Mouse (Mus musculus): Measurements from ENCODE around the gene Rrp9.
"Not testable (repeated sequence)": the region's sequence is repeated elsewhere in the genome, so short reads cannot be mapped to it uniquely, and the experiment has no call there.

Rrp9 gene

DNA sequence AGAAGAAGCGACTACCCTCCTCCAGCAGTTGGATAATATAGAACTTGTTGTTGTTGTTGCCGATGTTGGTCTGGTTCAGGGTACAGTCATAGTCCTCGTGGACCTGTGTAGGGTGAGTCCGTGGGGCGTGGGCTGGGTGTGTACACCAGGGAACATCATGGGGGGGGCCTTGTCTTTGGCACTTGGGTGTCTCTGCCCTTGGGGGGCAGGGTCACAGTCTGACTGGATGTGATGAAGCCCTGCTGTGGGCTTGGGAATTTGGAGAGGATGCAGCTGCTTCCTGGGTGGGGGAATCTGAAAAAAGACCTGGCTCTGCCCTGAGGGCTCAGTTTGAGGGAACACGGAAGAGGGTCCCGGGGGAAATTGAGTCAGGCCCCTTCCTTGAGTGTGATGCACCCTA, 717 bp upstream of the Rrp9 start:
- DNase-seq (ENCODE audit: low spot score) = no peak

DNA sequence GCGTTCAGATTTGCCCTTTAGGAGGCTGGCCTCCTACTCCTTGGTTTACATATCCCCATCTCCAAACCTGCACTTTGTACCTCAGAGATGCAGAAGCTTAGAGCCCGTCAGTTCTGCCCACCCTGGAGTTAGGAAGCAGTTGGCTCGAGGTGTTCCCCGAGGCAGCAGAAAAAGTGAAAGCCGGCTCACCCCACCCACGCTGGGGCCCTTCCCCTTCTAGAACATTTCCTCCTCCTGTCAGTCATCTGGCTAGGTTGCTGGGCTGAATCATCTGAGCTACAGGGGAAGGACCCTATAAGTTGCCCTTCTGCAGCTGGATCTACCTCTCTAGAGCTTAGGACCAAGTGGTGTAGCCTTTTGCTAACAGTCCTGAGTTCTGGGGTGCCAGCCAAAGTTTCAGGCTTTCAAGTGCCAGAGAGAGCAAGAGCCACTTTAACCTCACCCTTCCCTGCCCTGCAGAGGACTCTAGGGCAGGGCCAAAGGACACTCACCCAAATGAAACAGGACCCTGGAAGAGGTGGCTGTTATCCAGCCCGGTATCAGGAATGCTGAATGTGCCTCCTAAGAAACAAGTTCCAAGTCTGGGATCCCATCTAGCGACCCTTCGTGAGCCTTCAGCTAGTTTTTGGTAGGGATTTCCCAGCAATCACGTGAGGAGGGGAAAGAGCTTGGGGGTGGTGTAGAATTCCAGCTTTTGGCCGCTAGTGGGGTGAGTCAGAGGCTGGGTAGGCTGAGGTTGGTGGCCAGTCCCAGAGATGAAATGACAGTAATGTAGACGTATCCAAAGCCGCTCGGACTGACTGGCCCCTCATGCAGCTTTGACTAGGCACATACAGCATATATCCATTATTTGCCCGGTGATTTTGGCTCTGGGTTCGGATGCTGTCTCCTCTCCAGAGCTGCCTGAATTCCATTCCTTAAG, 500 bp downstream of the Rrp9 start:
- no peak for DNase-seq (ENCODE audit: low spot score)

DNA sequence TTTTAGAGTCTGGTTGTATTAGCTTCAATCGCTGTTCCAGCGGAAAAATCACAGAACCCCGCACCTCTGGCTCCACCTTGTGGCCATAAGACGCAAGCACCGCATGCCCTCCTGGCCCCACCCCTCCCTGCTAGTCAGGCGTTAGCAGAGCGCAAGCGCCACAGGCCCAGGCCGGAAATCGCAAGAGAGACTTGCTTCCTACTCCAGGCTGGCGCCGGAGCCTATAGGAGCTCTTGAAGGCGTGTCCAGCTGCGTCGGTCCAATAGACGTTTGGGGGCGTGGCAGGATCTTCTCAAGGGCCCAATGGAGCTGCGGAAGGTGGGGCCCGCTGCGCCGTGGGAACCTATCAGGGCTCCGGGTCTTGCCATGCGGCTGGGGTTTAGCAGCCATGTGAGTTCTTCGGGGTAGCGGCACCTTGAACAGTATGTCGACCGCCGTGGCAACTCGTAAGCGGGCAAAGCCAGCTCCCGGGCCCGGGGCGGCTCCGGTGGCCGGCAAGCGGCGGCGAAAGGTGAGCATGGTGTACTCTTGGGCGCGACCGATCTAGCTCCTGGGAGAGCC, 1.2 kb downstream of the Rrp9 start, which contains the start of gene Parp3:
Gene Parp3 (minus strand): TSS at position 26 of the 561 bp plus-strand sequence.
- peak; percentile 99 for DNase-seq (ENCODE audit: low spot score)

DNA sequence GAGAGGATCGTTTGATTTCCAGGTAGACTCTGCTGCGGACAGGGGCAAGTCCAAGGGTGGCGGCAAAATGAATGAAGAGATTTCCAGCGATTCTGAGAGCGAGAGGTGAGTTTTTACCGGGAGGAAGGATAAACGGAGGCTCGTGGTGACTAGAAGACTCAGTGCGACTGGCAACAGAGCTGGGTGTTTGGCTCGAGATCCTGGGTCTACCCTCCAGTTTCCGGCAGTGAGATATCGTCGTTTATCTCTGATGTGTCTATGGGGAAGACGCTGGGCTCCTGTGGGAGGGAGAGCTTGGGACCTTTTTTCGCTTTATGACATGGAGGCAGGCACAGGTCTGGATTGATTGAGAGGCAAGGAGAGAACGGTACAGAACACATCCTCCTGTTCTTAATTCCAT, 1.9 kb downstream of the Rrp9 start:
- DNase-seq (ENCODE audit: low spot score) = no peak

DNA sequence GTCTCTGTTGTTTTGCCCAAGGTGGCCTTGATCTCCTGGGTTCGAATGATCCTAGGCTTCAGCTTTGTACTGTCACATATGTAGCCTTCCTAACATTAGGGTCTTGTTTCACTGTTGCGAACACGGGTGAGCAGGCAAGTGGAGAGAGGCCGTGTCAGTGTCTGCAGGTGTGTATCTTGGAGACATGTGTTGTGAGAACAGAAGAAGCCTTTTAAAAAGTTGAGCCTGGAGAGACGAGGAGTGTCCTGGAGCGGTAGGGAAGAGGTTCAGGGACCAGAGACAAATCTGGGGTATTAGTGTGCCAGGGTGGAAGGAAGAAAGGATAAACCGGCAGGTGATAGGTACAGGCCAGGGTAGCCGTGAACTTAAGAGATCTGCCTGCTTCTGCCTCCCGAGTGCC, 2.3 kb downstream of the Rrp9 start:
- DNase-seq (ENCODE audit: low spot score) = no peak

DNA sequence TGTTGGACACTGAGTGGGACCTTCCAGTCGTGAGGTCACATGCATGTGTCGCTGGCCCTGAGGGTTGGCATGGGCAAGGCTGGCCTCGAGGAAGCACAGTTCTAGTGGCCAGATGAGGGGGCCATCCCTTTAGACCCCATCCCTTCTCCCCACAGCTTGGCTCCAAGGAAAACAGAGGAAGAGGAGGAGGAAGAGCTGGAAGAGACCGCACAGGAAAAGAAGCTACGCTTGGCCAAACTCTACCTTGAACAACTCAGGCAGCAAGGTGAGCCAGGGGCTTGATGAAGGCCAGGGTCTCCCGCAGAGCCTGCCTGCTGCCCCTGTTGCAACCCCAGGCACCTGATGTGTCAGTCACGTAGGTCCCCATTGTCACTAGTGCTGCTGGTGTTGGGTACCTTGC, 4.8 kb downstream of the Rrp9 start:
- no peak for DNase-seq (ENCODE audit: low spot score)

DNA sequence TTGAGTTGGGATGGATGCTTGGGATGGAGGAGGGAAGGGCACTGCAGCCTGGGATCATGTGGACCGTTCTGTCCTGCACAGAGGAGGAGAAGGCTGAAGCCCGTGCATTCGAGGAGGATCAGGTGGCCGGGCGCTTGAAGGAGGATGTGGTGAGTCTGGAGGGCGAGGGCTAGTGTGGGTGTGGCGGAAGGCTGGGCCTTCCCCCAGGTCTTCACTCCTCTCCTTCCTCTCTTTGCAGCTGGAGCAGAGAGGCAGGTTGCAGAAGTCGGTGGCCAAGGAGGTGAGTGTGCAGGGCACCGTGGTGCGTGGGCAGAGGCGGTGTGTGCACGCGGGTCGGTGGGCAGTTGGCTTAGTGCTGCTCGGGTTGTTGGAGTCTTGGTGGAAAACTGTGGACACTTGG, 5.3 kb downstream of the Rrp9 start:
- no peak for DNase-seq (ENCODE audit: low spot score)

DNA sequence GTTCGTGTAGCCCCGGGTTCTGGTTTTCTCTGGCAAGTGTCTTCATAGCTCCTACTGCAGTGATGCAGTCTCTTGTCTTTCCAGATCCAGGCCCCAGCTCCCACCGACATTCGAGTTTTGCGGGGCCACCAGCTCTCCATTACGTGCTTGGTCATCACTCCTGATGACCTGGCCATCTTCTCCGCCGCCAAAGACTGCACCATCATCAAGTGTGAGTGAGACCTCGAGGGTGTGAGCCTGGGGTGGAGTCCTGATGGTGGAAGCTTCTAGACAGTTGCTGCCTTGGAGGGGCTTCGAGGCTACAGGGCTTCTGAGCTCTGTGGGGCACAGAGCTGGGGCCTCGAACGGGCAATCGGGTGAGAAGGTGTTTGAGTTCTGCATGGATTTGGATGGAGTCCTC, 5.9 kb downstream of the Rrp9 start:
- DNase-seq (ENCODE audit: low spot score) = no peak

DNA sequence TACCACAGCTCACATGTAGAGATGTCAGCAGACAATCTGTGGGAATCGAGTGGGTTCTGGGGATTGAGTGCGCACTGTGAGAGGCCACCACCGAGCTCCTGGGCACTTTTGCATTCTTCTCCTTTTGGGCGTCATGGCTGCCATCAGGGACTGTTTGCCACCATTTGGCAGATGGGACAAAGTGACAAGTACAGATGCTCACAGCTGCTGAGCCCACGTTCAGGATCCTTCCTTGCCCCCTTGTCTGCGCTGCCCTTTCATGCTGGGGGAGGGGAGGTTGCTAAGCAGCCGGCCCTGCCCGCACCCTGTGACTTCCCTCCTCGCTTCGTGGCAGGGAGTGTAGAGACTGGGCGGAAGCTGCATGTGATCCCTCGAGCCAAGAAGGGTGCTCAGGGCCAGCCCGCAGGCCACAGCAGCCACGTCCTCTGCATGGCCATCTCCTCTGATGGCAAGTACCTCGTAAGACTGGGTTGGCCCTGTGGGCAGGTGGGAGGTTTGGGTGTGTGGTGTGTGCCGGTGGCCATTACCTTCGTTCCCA, 6.9 kb downstream of the Rrp9 start:
- no peak for DNase-seq (ENCODE audit: low spot score)

DNA sequence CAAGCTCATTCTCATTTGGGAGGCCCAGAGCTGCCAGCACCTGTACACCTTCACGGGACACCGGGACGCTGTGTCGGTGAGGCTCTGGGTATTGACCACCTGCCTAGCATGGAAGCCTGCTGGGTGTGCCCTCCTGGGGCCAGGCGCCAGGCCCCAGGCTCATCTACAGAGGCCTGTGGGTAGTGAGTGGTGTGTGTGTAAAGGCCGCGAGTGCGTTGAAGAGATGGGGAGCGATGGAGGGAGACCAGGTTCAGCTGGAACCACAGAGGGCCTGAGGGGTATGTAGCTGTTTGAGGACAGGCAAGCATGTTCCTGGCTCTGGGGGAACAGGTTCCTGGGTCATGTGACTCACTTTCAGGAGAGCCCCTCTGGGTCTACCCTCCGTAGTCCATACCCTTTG, 7.4 kb downstream of the Rrp9 start:
- no peak for DNase-seq (ENCODE audit: low spot score)

DNA sequence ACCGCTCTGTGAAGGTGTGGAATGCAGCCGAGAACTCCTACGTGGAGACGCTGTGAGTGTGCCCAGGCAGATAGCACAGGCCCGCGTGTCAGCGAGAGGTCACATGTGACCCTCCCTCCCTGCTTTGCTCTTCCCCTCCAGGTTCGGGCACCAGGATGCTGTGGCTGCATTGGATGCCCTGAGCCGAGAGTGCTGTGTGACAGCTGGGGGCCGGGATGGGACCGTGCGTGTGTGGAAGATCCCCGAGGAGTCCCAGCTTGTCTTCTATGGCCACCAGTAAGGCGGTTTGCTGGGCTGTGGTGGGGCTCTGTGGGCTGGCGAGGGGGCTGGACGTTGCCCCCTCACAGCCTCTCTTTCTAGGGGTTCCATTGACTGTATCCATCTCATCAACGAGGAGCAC, 7.8 kb downstream of the Rrp9 start:
- DNase-seq (ENCODE audit: low spot score) = no peak

DNA sequence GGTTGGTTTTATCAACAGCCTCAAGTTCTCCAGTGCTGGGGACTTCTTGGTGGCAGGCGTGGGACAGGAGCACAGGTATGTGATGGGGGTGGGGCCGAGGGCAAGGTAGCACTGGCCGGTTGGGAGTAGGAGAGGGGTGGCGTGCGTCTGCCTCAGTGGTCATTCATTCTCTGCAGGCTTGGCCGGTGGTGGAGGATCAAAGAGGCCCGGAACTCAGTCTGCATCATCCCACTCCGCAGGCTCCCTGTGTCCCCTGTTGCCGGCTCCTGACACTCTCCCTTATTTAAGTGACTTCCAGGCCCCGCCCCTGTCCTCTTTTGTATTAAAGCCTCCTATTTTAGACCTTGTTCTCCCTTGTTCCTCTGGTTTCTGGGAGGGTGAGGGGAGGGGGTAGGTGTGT, 9.3 kb downstream of the Rrp9 start:
- no peak for DNase-seq (ENCODE audit: low spot score)

DNA sequence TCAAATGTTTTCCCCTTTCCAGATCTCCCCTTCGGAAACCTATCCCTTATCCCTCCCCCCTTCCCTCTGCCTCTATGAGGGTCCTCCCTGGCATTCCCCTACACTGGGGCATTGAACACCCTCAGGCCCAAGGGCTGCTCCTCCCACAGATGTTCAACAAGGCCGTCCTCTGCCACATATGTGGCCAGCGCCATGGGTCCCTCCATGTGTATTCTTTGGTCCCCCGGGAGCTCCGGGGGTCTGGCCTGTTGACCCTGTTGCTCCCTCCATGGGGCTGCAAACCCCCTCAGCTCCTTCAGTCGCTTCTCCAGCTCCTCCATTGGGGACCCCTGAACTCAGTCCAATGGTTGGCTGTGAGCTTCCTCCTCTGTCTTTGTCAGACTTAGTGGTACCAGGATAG, 11.8 kb downstream of the Rrp9 start:
- not testable (repeated sequence) for DNase-seq (ENCODE audit: low spot score)

DNA sequence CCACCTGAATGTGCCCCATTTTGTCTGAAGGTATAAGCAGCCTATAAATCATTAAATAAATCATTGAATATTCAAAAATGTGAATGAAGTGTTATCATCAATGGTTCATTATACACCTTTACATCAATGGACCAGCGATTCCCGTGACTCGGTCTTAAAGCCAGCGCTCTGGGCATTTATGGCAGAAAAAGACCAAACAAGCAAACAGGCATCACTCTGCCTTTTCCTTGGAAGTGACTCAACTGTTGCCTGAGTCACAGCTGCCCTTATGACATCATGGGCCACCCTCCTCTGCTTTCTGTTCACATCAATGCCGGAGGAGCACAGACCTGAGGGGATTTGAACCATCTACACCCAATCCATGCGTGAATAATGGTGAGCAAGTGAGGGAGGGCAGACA, 23.9 kb downstream of the Rrp9 start, which contains the start of gene Iqcf1:
Gene Iqcf1 (plus strand): TSS at position 301 of the 400 bp plus-strand sequence.
- DNase-seq (ENCODE audit: low spot score) = no peak

DNA sequence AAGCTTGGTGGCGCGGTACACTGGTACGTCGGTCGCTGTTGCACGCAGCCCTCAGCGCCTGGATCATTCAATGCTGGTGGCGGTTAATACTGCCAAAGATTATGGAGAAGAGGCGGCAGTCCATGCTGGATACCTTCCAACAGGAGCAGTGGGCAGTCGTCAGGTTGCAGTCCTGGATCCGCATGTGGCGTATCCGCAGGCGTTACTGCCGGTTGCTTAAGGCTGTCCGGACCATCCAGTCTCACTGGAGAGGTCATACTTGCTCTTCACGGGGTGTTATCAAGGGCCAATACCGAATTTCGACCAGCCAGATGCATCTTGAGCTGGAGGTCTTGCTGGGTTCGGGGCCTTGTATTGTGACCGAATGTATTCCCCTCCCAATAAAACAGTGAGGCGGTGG, 26.1 kb downstream of the Rrp9 start:
- DNase-seq (ENCODE audit: low spot score) = no peak

DNA sequence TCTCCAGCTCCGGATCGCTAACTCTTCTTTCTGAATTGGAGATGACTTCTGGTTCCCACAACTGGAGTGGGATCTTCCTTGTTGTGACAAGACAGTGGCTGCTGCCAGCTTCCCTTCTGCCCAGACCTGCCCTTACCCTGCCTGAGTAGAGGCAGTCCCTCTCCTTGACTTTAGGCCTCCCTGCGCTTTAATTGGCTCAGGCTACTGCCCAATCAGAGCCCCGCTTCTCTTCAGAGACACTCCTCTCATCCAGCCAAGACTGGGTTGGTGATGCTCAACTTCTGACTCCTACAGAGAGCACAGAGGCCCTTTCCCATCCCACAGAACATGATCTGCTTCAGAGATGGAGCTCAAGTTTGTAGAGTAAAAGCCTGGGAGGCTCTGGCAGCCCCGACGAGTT, 28.5 kb downstream of the Rrp9 start:
- DNase-seq (ENCODE audit: low spot score) = no peak

DNA sequence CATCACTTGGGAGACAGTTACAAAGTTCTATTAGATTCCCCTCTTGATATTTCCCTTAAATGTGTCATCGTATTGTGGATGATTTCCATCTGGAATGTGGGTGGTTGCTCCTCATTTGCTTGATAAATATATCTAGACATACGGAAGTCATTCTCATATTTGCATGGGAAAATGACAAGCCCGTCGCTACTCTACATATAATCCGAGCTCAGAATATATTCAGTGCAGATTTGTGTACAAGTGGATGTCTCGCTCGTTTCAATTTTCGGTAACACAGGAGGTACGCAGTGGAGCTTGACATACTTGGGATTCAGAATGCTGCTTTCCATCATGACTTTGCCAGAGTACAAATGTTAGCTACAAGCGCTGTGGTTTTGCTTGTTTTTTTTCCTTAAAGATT, 33.6 kb downstream of the Rrp9 start:
- DNase-seq (ENCODE audit: low spot score) = no peak

DNA sequence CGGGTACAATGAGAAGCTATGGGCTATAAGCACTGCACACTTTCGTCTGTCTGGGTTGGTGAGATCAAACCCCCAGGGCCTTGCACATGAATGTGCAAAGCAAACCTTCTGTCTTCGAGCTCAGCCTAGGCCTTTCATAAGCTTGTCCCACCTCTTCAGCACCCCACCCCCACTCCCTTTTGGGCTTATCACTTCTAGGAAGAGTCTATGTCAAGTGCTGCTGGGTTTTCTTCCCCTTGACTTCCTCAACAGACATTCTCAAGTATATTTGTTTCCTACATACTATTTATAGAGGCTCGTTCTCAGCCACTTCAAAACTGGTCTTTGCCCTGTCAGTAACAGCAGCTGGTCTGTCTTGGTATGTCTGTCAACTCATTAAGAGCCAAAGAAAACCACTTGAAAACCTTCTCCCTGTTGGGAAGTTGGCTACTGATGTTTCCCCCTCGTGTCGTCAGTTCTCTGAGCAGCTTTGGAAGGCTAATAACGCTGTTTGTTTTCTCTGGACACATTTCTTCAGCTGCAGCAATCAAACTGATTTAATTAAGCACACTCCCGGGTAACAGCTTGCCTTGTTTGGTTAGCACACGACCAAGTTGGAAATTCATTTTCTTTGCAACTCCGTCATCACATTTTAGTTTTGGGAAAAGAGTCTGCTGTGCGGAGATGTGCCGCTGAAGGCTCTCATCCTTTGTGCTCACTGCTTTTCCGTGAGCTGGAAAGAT, 37.1 kb downstream of the Rrp9 start:
- no peak for DNase-seq (ENCODE audit: low spot score)

DNA sequence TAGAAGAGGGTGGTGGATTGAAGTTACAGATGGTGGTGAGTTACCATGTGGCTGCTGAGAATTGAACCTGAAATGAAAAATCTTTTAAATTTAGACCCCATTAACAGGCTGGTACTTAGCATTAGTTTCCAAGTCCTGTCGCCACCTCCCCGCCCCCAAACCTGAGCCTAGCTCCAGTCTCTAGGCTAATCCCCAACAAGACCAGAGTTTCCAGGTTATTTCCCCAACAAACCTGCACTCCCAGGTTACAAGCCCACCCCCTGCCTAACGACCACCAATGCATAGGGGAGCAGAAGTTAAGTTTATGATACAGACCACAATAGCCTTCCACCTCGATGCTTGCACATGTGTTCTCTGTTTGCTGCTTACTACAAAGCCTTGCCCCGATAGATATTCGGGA, 37.8 kb downstream of the Rrp9 start:
- no peak for DNase-seq (ENCODE audit: low spot score)

DNA sequence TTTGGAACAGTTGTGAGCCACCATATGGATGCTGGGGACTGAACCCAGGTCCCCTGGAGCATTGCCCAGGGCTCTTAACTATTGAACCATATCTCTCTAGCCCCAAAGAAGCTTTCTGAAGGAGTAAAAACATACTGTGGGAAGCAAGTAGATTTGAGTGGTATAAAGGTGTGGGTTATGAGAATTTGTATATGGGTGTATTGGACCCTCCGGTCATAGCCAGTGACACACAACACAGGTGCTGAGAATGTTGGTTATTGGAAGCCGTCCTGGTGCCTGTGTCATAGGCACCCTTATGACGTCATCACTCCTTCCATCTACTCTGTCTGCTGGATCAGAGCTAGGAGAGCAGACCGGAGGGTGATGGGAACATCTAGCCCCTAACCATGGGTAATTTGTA, 38.5 kb downstream of the Rrp9 start, which contains the start of gene Iqcf5:
Gene Iqcf5 (plus strand): TSS at position 301 of the 400 bp plus-strand sequence.
- no peak for DNase-seq (ENCODE audit: low spot score)

DNA sequence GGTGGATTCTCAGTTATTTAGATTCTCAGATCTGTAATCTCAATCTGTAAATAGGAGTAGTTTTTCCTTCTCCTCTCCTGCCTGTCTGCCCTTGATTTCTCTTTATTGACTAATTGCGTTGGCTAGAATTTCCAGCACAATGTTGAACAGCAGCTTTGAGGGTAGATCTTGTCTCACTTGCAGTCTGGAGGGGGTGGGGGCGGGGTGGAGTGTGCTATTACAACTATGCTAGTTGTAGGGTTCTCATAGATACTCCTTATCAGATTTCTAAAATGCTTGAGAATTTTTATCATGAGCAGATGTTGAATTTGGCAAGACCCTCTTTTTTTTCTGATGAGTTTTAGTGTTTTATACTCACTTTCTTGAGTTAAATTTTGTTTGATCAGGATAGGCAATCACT, 43.7 kb downstream of the Rrp9 start:
- no peak for DNase-seq (ENCODE audit: low spot score)

DNA sequence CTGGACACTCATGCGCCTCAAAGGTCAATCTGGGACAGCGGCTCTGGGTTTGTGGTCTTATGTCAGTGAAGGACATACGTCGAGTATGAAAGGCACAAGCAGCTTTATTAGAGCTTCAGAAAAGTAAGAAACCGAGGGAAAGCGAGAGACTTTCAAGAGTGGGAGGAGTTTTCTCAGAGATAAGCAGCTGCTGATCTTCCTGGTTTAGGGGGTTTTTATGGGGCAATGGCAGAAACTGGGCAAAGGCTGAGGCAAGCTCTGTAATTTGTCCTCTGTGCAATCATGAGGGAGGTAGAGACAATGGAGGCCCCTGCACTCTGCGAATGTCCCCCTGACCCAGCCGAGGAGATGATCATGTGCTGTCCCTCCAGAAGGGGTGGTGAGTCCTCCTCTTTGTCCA, 44.1 kb downstream of the Rrp9 start:
- DNase-seq (ENCODE audit: low spot score) = no peak

DNA sequence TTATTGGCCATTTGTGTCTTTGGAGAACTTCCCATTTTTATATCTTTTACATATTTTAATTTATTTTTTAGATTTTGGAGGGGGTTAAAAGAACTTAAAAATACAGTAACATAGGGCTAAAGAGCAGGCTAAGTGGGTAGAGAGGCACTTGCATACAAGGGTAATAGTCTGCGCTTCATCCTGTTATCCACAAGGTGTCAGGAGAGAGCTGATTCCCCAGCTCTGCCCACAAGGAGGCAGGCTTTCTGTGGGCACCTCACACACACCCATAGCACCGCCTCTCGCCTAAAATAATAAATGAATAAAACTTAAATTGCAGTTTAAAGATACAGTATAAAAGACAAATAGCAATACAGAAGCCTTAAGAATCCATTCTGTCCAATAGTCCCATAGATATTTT, 56.1 kb downstream of the Rrp9 start:
- peak; percentile 34 for DNase-seq (ENCODE audit: low spot score)
